Mouse (Mus musculus): ENCODE measurements at regions not wholly inside any gene's neighbourhood (a gene's known extent, or its start where the extent isn't known, plus 50 kb on each side); places are given as distances from the start of the nearest gene placed in this dataset.
"Not testable (repeated sequence)": the region's sequence is repeated elsewhere in the genome, so short reads cannot be mapped to it uniquely, and the experiment has no call there.

- H3K36me3 ChIP-seq: no peaks in the 10 kb centered on the region
- no peak overlapping the region for H3K4me3 ChIP-seq (replicated peaks)
- no peak for ATAC-seq (ENCODE audit: insufficient number of reproducible peaks, insufficient read depth, low FRiP score, low TSS enrichment, low read depth)
- H3K4me1 ChIP-seq (replicated peaks): no peaks in the 10 kb centered on the region
- no peaks in the 10 kb centered on the region for H3K27me3 ChIP-seq
- H3K4me2 ChIP-seq: no peak overlapping the region
- H3K9me3 ChIP-seq: peaks cover 5% of the 10 kb centered on the region; the same call in 1 of the 2 replicates
- 50% methylated on average over 1 of the region's 1 CpGs for WGBS
- H3K27ac ChIP-seq: no peak overlapping the region
- no peak overlapping the region for H3K9ac ChIP-seq (replicated peaks)
Observed at GRCm38 (mm10) chr3:6427905-6428304, 192.3 kb downstream of the 1700008P02Rik start.

GRCm38 (mm10) chr3:6400871-6401270 is 219.4 kb downstream of the 1700008P02Rik start:
- Histone ChIP-seq H3K9me3 (no peaks in the 10 kb centered on the region), H3K27ac (no peak overlapping the region), H3K4me2 (no peak overlapping the region), H3K4me3 (replicated peaks) (no peak overlapping the region), H3K4me1 (replicated peaks) (no peaks in the 10 kb centered on the region), H3K9ac (replicated peaks) (no peak overlapping the region), H3K27me3 (no peaks in the 10 kb centered on the region), H3K36me3 (no peaks in the 10 kb centered on the region)
- ATAC-seq (ENCODE audit: insufficient number of reproducible peaks, insufficient read depth, low FRiP score, low TSS enrichment, low read depth): no peak

- H3K9me3 ChIP-seq: no peaks in the 10 kb centered on the region
- no peak for ATAC-seq (ENCODE audit: insufficient number of reproducible peaks, insufficient read depth, low FRiP score, low TSS enrichment, low read depth)
- no peak overlapping the region for H3K4me3 ChIP-seq (replicated peaks)
- no peak overlapping the region for H3K9ac ChIP-seq (replicated peaks)
- H3K36me3 ChIP-seq: no peaks in the 10 kb centered on the region
- H3K4me2 ChIP-seq: no peak overlapping the region
- H3K27me3 ChIP-seq: no peaks in the 10 kb centered on the region
- H3K27ac ChIP-seq: no peak overlapping the region
- H3K4me1 ChIP-seq (replicated peaks): peaks cover 5% of the 10 kb centered on the region
Observed at GRCm38 (mm10) chr3:6385669-6386068, 234.6 kb downstream of the 1700008P02Rik start.

- Histone ChIP-seq H3K27me3 (no peaks in the 10 kb centered on the region), H3K4me3 (replicated peaks) (no peak overlapping the region), H3K27ac (0 out of 2 replicates have a peak overlapping the region, but pooled peaks have one; percentile 45), H3K9ac (replicated peaks) (no peak overlapping the region), H3K9me3 (peaks cover 15% of the 10 kb centered on the region; the same call in 1 of the 2 replicates), H3K4me2 (no peak overlapping the region), H3K36me3 (no peaks in the 10 kb centered on the region), H3K4me1 (replicated peaks) (peaks cover 5% of the 10 kb centered on the region)
- ATAC-seq (ENCODE audit: insufficient number of reproducible peaks, insufficient read depth, low FRiP score, low TSS enrichment, low read depth): no peak
Observed at GRCm38 (mm10) chr3:6382896-6383295, 237.3 kb downstream of the 1700008P02Rik start.

- H3K4me2 ChIP-seq: no peak overlapping the region
- H3K36me3 ChIP-seq: no peaks in the 10 kb centered on the region
- H3K9ac ChIP-seq (replicated peaks): no peak overlapping the region
- peaks cover 5% of the 10 kb centered on the region for H3K4me1 ChIP-seq (replicated peaks)
- H3K27ac ChIP-seq: no peak overlapping the region
- 15% methylated on average over 1 of the region's 1 CpGs for WGBS
- H3K4me3 ChIP-seq (replicated peaks): no peak overlapping the region
- no peaks in the 10 kb centered on the region for H3K27me3 ChIP-seq
- no peak for ATAC-seq (ENCODE audit: insufficient number of reproducible peaks, insufficient read depth, low FRiP score, low TSS enrichment, low read depth)
- peaks cover 15% of the 10 kb centered on the region; the same call in 1 of the 2 replicates for H3K9me3 ChIP-seq
Observed at GRCm38 (mm10) chr3:6382296-6382695, 237.9 kb downstream of the 1700008P02Rik start.

- ATAC-seq (ENCODE audit: insufficient number of reproducible peaks, insufficient read depth, low FRiP score, low TSS enrichment, low read depth): no peak; the same call in 1 of the 2 replicates
- peaks cover 15% of the 10 kb centered on the region; the same call in 1 of the 2 replicates for H3K9me3 ChIP-seq
- no peak overlapping the region for H3K9ac ChIP-seq (replicated peaks)
- H3K27ac ChIP-seq: no peak overlapping the region
- H3K4me2 ChIP-seq: peak overlapping the region; percentile 13; the same call in 1 of the 2 replicates
- H3K4me3 ChIP-seq (replicated peaks): no peak overlapping the region
- H3K27me3 ChIP-seq: no peaks in the 10 kb centered on the region
- H3K4me1 ChIP-seq (replicated peaks): peaks cover 5% of the 10 kb centered on the region
- no peaks in the 10 kb centered on the region for H3K36me3 ChIP-seq
- WGBS: 12% methylated on average over 5 of the region's 5 CpGs
Observed at GRCm38 (mm10) chr3:6381732-6382131, 238.5 kb downstream of the 1700008P02Rik start.

GRCm38 (mm10) chr3:6339001-6339400 is 281.2 kb downstream of the 1700008P02Rik start:
- WGBS: no CpG with 5 or more reads among the region's 21 CpGs
- not testable (repeated sequence) for H3K36me3 ChIP-seq; ATAC-seq (ENCODE audit: insufficient number of reproducible peaks, insufficient read depth, low FRiP score, low TSS enrichment, low read depth); H3K27ac ChIP-seq; H3K27me3 ChIP-seq; H3K9me3 ChIP-seq; H3K9ac ChIP-seq (replicated peaks); H3K4me2 ChIP-seq; H3K4me1 ChIP-seq (replicated peaks); H3K4me3 ChIP-seq (replicated peaks)

- peak overlapping the region; percentile 24; the same call in 1 of the 2 replicates for H3K4me2 ChIP-seq
Observed at GRCm38 (mm10) chr3:6320818-6321504, 299.3 kb downstream of the 1700008P02Rik start.

GRCm38 (mm10) chr3:6289500-6289899 is 330.7 kb downstream of the 1700008P02Rik start:
- no peak for ATAC-seq (ENCODE audit: insufficient number of reproducible peaks, insufficient read depth, low FRiP score, low TSS enrichment, low read depth)
- no peaks in the 10 kb centered on the region for H3K4me1 ChIP-seq (replicated peaks)

More at GRCm38 (mm10) chr3:6320818-6321504, 299.3 kb downstream of the 1700008P02Rik start:
- ATAC-seq (ENCODE audit: insufficient number of reproducible peaks, insufficient read depth, low FRiP score, low TSS enrichment, low read depth): no peak; the same call in 1 of the 2 replicates
- no peaks in the 10 kb centered on the region for H3K27me3 ChIP-seq
- no peak overlapping the region for H3K4me3 ChIP-seq (replicated peaks)
- WGBS: 7% methylated on average over 6 of the region's 6 CpGs
- no peaks in the 10 kb centered on the region for H3K36me3 ChIP-seq
- H3K9me3 ChIP-seq: 0 out of 2 replicates have a peak, but pooled peaks cover 3% of the 10 kb centered on the region
- no peak overlapping the region for H3K9ac ChIP-seq (replicated peaks)
- peaks cover 14% of the 10 kb centered on the region for H3K4me1 ChIP-seq (replicated peaks)
- no peak overlapping the region for H3K27ac ChIP-seq

GRCm38 (mm10) chr3:6280636-6281035 is 339.6 kb downstream of the 1700008P02Rik start:
- Histone ChIP-seq H3K27ac (no peak overlapping the region), H3K9me3 (no peaks in the 10 kb centered on the region), H3K4me1 (replicated peaks) (no peaks in the 10 kb centered on the region), H3K36me3 (no peaks in the 10 kb centered on the region), H3K4me2 (no peak overlapping the region), H3K27me3 (no peaks in the 10 kb centered on the region), H3K9ac (replicated peaks) (no peak overlapping the region), H3K4me3 (replicated peaks) (no peak overlapping the region)
- ATAC-seq (ENCODE audit: insufficient number of reproducible peaks, insufficient read depth, low FRiP score, low TSS enrichment, low read depth): no peak

More at GRCm38 (mm10) chr3:6289500-6289899, 330.7 kb downstream of the 1700008P02Rik start:
- H3K27ac ChIP-seq: no peak overlapping the region
- no peaks in the 10 kb centered on the region for H3K36me3 ChIP-seq
- H3K9me3 ChIP-seq: no peaks in the 10 kb centered on the region
- H3K9ac ChIP-seq (replicated peaks): no peak overlapping the region
- H3K4me2 ChIP-seq: no peak overlapping the region
- H3K4me3 ChIP-seq (replicated peaks): no peak overlapping the region
- no peaks in the 10 kb centered on the region for H3K27me3 ChIP-seq

All from limb, embryonic 12.5 days (tissue).